Mouse (Mus musculus): Measurements from ENCODE around the gene Tob2. TPM values are rescaled to one million over a fixed set of nuclear protein-coding genes. Genes with fewer than 3 reads are reported as not detected.
A peak's percentile ranks its signal among the peaks of the same experiment; 100 is the strongest.

Gene Tob2
- total RNA-seq, 2 experiments from 2014 or later, result 66.2 to 67.2 TPM

GRCm38 (mm10) chr15:81864238-81864637, 5.6 kb upstream of the Tob2 start:
- no peak for DNase-seq (ENCODE audit: low spot score in 2 of 2)

- DNase-seq (ENCODE audit: low spot score in 2 of 2), result no peak
These were observed 2.0 kb upstream of the Tob2 start for GRCm38 (mm10) chr15:81860471-81861135.

- peak in 1 of 2 experiments; percentile 67 for DNase-seq (ENCODE audit: low spot score in 2 of 2)
These were observed 997 bp upstream of the Tob2 start for GRCm38 (mm10) chr15:81859330-81860255.

- peak; percentile 86 to 89 for DNase-seq (ENCODE audit: low spot score in 2 of 2)
These were observed 469 bp downstream of the Tob2 start for GRCm38 (mm10) chr15:81858138-81858516.

- no peak for DNase-seq (ENCODE audit: low spot score in 2 of 2)
These were observed 876 bp downstream of the Tob2 start for GRCm38 (mm10) chr15:81857724-81858116.

GRCm38 (mm10) chr15:81856938-81857723, 1.5 kb downstream of the Tob2 start:
- no peak for DNase-seq (ENCODE audit: low spot score in 2 of 2)

GRCm38 (mm10) chr15:81856030-81856790, 2.4 kb downstream of the Tob2 start:
- DNase-seq (ENCODE audit: low spot score in 2 of 2), result peak; percentile 60 to 68

GRCm38 (mm10) chr15:81853081-81853480, 5.5 kb downstream of the Tob2 start:
- DNase-seq (ENCODE audit: low spot score in 2 of 2), result no peak

- no peak for DNase-seq (ENCODE audit: low spot score in 2 of 2)
These were observed 6.1 kb downstream of the Tob2 start for GRCm38 (mm10) chr15:81852411-81853000.

GRCm38 (mm10) chr15:81851375-81851774, 7.2 kb downstream of the Tob2 start:
- DNase-seq (ENCODE audit: low spot score in 2 of 2), result no peak

- DNase-seq (ENCODE audit: low spot score in 2 of 2), result no peak
These were observed 7.9 kb downstream of the Tob2 start for GRCm38 (mm10) chr15:81850718-81851117.

- DNase-seq (ENCODE audit: low spot score in 2 of 2), result no peak
These were observed 9.5 kb downstream of the Tob2 start for GRCm38 (mm10) chr15:81849104-81849503.

- DNase-seq (ENCODE audit: low spot score in 2 of 2), result no peak
These were observed 10.3 kb downstream of the Tob2 start for GRCm38 (mm10) chr15:81848301-81848700.

GRCm38 (mm10) chr15:81847861-81848260, 10.7 kb downstream of the Tob2 start:
- no peak for DNase-seq (ENCODE audit: low spot score in 2 of 2)

GRCm38 (mm10) chr15:81847161-81847560, 11.4 kb downstream of the Tob2 start:
- no peak for DNase-seq (ENCODE audit: low spot score in 2 of 2)

GRCm38 (mm10) chr15:81846755-81847154, 11.8 kb downstream of the Tob2 start:
- no peak for DNase-seq (ENCODE audit: low spot score in 2 of 2)

- peak in 1 of 2 experiments; percentile 67 for DNase-seq (ENCODE audit: low spot score in 2 of 2)
These were observed 12.9 kb downstream of the Tob2 start for GRCm38 (mm10) chr15:81845724-81846123.

- no peak for DNase-seq (ENCODE audit: low spot score in 2 of 2)
These were observed 13.5 kb downstream of the Tob2 start for GRCm38 (mm10) chr15:81845033-81845625.

- DNase-seq (ENCODE audit: low spot score in 2 of 2), result no peak
These were observed 16.3 kb downstream of the Tob2 start for GRCm38 (mm10) chr15:81842275-81842674.

- no peak for DNase-seq (ENCODE audit: low spot score in 2 of 2)
These were observed 18.3 kb downstream of the Tob2 start for GRCm38 (mm10) chr15:81840306-81840705.
